Mouse (Mus musculus) forebrain, embryonic 11.5 days (tissue): ENCODE data around the gene Ssr3. TPM values are rescaled to one million over a fixed set of nuclear protein-coding genes. Genes with fewer than 3 reads are reported as not detected.

ENCODE experiments used
- ATAC-seq: fragments of 200-750 bp; cut with Nextera tagmentation; replicated peaks from 2 replicates; pipeline ENCODE4 v1.8.0; 2017; ENCODE audit warnings: moderate TSS enrichment; ENCODE audit not compliant: low FRiP score
- DNase-seq: peaks from one replicate; pipeline ENCODE4 v3.0.0-alpha.2; 2017; ENCODE audit warnings: low spot score
- H3K27ac ChIP-seq: fragments of 300-500 bp; sonication (generic); 2 replicates; pipeline ENCODE4 v1.5.1; 2014; ENCODE audit warnings: low read depth, low read length
- H3K27me3 ChIP-seq: fragments of 300-500 bp; sonication (generic); 2 replicates; pipeline ENCODE4 v1.6.1; 2014; ENCODE audit warnings: mild to moderate bottlenecking, low read length, mixed read lengths; ENCODE audit not compliant: control insufficient read depth, insufficient read depth
- H3K36me3 ChIP-seq: fragments of 300-500 bp; sonication (generic); 2 replicates; pipeline ENCODE4 v1.6.1; 2014; ENCODE audit warnings: mild to moderate bottlenecking, low read length, moderate library complexity, mixed read lengths; ENCODE audit not compliant: control insufficient read depth, insufficient read depth
- H3K4me1 ChIP-seq: fragments of 300-500 bp; sonication (generic); replicated peaks from 2 replicates; pipeline ENCODE4 v1.6.1; 2014; ENCODE audit warnings: low read length, mixed read lengths; ENCODE audit not compliant: control insufficient read depth, insufficient read depth
- H3K4me2 ChIP-seq: fragments of 300-500 bp; sonication (generic); 2 replicates; pipeline ENCODE4 v1.6.1; 2014; ENCODE audit warnings: low read depth, mild to moderate bottlenecking, low read length, moderate library complexity, mixed read lengths; ENCODE audit not compliant: severe bottlenecking
- H3K4me3 ChIP-seq: fragments of 300-500 bp; sonication (generic); 2 replicates; pipeline ENCODE4 v1.5.1; 2014; ENCODE audit warnings: low read depth, low read length
- H3K9ac ChIP-seq: fragments of 300-500 bp; sonication (generic); 2 replicates; pipeline ENCODE4 v1.6.1; 2014; ENCODE audit warnings: low read length
- H3K9me3 ChIP-seq: fragments of 300-500 bp; sonication (generic); 2 replicates; pipeline ENCODE4 v1.6.1; 2016; ENCODE audit warnings: low read length, mixed read lengths; ENCODE audit not compliant: control insufficient read depth
- WGBS: fragments of 180-500 bp; shearing (Covaris S2); extraction: QIAGEN DNeasy Blood & Tissue Kit; methylation state at CpG from one replicate; pipeline ENCODE4 v1.1.7; 2014; 5-methylcytosine and 5-hydroxymethylcytosine counted together
- polyA plus RNA-seq: library from polyadenylated mRNA; unstranded; fragments of >200 nt; fragmentation: Nextera tagmentation; extraction: Ambion mirVana; gene quantifications from 2 replicates; pipeline ENCODE4 v1.2.1, GENCODE M21; 2014

The Ssr3 gene
- 226 and 248 TPM in 2 replicates for polyA plus RNA-seq

GRCm38 (mm10) chr3:65392421-65392817, at the start of gene Ssr3:
Ssr3 (minus strand) TSS chr3:65392623.
- Histone ChIP-seq H3K36me3 (peaks cover 7% of the 10 kb centered on the region; the same call in 1 of the 2 replicates), H3K4me3 (peak within 1 kb of the TSS; percentile 81), H3K4me2 (peak within 1 kb of the TSS; percentile 76), H3K9me3 (no peaks in the 10 kb centered on the region), H3K27me3 (no peaks in the 10 kb centered on the region), H3K27ac (peak within 1 kb of the TSS; percentile 60; the same call in 1 of the 2 replicates), H3K4me1 (peaks cover 4% of the 10 kb centered on the region; the same call in 1 of the 2 replicates), H3K9ac (peak within 1 kb of the TSS; percentile 84)
- peak; percentile 99 for ATAC-seq
- peak; percentile 96 for DNase-seq
- WGBS, result under 1% methylated on average over 36 of the region's 36 CpGs

GRCm38 (mm10) chr3:65441586-65442111, 49.2 kb upstream of the Ssr3 start:
- Histone ChIP-seq H3K27me3 (no peaks in the 10 kb centered on the region), H3K9ac (no peak overlapping the region; the same call in 1 of the 2 replicates), H3K27ac (no peak overlapping the region), H3K36me3 (no peaks in the 10 kb centered on the region), H3K4me1 (no peaks in the 10 kb centered on the region), H3K4me2 (no peak overlapping the region), H3K9me3 (no peaks in the 10 kb centered on the region), H3K4me3 (no peak overlapping the region)
- 61% methylated on average over 8 of the region's 8 CpGs for WGBS
- ATAC-seq, result no peak
- DNase-seq, result no peak

DNA sequence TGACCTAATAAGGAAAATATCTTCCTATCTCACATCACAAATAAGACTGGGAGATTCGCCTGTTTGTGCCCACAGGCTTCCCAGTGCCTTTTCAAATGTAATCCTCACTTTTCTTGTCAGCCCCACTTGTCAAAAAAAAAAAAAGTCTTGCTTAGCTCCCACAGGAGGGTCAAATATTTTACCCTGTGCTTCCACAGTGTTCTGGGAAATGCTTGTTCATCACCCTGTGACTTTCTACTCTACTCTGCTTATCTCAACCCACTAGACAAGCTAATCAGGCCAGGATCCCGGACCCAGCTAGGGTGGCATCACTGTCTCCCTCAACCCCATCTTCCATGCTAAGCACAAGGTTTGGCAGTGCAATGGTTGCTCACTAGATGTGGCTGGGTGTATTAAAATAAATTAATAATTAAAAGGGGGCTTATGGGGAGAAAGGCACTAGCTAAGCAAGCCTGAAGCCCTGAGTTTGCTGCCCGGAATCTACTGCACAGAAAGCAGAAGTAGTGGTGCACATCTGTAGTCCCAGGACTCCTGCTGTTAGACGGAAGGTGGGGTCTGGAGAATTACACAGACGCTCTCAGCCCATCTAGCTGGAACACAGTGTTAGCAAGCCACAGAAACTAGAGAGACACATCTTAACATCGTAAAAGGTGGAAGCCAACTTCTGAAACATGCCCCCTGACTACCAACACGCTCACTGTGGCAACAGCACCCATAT, 46.2 kb upstream of the Ssr3 start:
- Histone ChIP-seq H3K9ac (no peak overlapping the region), H3K4me3 (no peak overlapping the region), H3K4me1 (no peaks in the 10 kb centered on the region), H3K27ac (no peak overlapping the region), H3K27me3 (no peaks in the 10 kb centered on the region), H3K4me2 (no peak overlapping the region), H3K9me3 (no peaks in the 10 kb centered on the region), H3K36me3 (no peaks in the 10 kb centered on the region)
- no peak for DNase-seq
- WGBS, result 88% methylated on average over 7 of the region's 7 CpGs
- no peak for ATAC-seq

- no peak overlapping the region for H3K9ac ChIP-seq
- no peak for ATAC-seq
- no peak overlapping the region for H3K27ac ChIP-seq
- H3K9me3 ChIP-seq, result no peaks in the 10 kb centered on the region
- H3K36me3 ChIP-seq, result no peaks in the 10 kb centered on the region
- no peaks in the 10 kb centered on the region for H3K4me1 ChIP-seq
- H3K4me3 ChIP-seq, result no peak overlapping the region
- DNase-seq, result no peak
- 72% methylated on average over 2 of the region's 2 CpGs for WGBS
- H3K4me2 ChIP-seq, result no peak overlapping the region
- H3K27me3 ChIP-seq, result no peaks in the 10 kb centered on the region
Measured at GRCm38 (mm10) chr3:65435812-65436211, 43.4 kb upstream of the Ssr3 start.

DNA sequence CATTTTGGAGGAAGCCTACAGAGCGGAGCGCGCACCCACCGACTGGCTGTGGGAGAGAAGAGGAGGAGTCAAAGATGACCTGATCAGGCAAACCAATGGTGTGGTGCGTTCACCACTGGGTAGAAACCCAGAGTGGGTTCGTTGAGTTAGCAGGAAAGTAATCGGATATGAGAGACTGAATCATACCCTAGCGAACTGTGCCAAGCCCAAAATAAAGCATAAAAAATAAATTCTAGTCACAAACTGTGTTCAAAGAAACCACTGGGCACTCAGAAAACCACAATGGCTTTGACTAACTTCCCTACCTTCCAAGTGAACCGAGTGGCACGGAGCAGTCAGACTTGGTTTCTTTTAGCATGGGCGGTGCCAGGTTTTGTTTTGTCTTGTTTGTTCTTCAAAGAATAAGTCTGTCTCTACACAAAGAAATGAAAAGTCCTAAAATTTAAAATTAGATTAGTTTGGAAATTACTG, 42.7 kb upstream of the Ssr3 start:
- H3K4me2 ChIP-seq, result no peak overlapping the region
- 84% methylated on average over 11 of the region's 11 CpGs for WGBS
- H3K4me3 ChIP-seq, result no peak overlapping the region
- H3K27me3 ChIP-seq, result no peaks in the 10 kb centered on the region
- DNase-seq (no peak), ATAC-seq (no peak)
- no peaks in the 10 kb centered on the region for H3K4me1 ChIP-seq
- H3K27ac ChIP-seq, result no peak overlapping the region
- no peak overlapping the region for H3K9ac ChIP-seq
- H3K36me3 ChIP-seq, result no peaks in the 10 kb centered on the region
- H3K9me3 ChIP-seq, result no peaks in the 10 kb centered on the region

GRCm38 (mm10) chr3:65432236-65432635, 39.8 kb upstream of the Ssr3 start:
- WGBS, result 95% methylated on average over 5 of the region's 5 CpGs

GRCm38 (mm10) chr3:65419706-65420105, 27.3 kb upstream of the Ssr3 start:
- no peak overlapping the region for H3K4me3 ChIP-seq
- H3K9ac ChIP-seq, result no peak overlapping the region
- H3K9me3 ChIP-seq, result no peaks in the 10 kb centered on the region
- H3K4me1 ChIP-seq, result no peaks in the 10 kb centered on the region
- H3K36me3 ChIP-seq, result no peaks in the 10 kb centered on the region
- WGBS, result 86% methylated on average over 3 of the region's 3 CpGs
- ATAC-seq (no peak), DNase-seq (no peak)
- no peak overlapping the region for H3K4me2 ChIP-seq
- H3K27ac ChIP-seq, result no peak overlapping the region
- no peaks in the 10 kb centered on the region for H3K27me3 ChIP-seq

More at GRCm38 (mm10) chr3:65432236-65432635, 39.8 kb upstream of the Ssr3 start:
- no peak overlapping the region for H3K27ac ChIP-seq
- H3K4me1 ChIP-seq, result no peaks in the 10 kb centered on the region
- DNase-seq, result no peak
- H3K4me3 ChIP-seq, result no peak overlapping the region
- no peak overlapping the region for H3K9ac ChIP-seq
- no peak for ATAC-seq
- no peak overlapping the region for H3K4me2 ChIP-seq
- no peaks in the 10 kb centered on the region for H3K36me3 ChIP-seq
- H3K9me3 ChIP-seq, result no peaks in the 10 kb centered on the region
- H3K27me3 ChIP-seq, result no peaks in the 10 kb centered on the region

DNA sequence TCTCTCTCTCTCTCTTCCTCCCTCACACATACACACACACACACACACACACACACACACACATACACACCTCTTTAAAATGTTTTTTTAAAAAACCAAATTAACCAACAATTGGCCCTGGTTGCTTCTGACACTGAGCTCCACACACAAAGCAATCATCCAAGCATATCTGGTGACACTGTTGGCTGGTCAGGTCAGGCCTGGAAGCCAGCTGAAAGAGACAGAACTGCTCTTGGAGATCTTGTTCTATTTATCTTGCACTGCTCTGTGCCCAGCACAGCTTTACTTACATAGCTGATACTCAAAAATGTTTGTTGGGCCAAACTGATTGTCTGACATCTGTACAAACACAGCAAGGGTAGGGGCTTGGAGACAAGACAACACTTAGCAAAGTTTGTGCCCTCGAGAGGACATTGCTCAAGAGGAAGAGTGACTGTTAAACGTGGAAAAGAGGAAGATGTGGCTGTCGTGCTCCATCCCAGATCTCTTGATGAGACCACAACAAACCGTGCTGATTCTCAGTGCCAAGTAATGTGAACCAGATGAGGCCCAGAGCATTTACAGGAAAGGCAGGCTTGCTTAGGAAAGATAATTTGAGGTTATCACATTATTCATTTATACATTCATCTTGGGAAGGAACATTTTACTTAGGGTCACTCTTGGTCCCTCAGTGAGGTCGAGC, 25.6 kb upstream of the Ssr3 start:
- ATAC-seq (no peak), DNase-seq (no peak)
- Histone ChIP-seq H3K9ac (no peak overlapping the region), H3K9me3 (no peaks in the 10 kb centered on the region), H3K27ac (no peak overlapping the region), H3K4me2 (no peak overlapping the region), H3K27me3 (no peaks in the 10 kb centered on the region), H3K36me3 (no peaks in the 10 kb centered on the region), H3K4me1 (no peaks in the 10 kb centered on the region), H3K4me3 (no peak overlapping the region)
- 72% methylated on average over 5 of the region's 5 CpGs for WGBS
